Mouse (Mus musculus) NIH3T3 (cell line): ENCODE results near the gene Furin.
A peak's percentile ranks its signal among the peaks of the same experiment; 100 is the strongest.

ENCODE experiments used
- DNase-seq: peaks from one replicate; pipeline ENCODE4 v3.0.0-alpha.2; 2012; ENCODE audit warnings: low read depth

Furin gene

DNA sequence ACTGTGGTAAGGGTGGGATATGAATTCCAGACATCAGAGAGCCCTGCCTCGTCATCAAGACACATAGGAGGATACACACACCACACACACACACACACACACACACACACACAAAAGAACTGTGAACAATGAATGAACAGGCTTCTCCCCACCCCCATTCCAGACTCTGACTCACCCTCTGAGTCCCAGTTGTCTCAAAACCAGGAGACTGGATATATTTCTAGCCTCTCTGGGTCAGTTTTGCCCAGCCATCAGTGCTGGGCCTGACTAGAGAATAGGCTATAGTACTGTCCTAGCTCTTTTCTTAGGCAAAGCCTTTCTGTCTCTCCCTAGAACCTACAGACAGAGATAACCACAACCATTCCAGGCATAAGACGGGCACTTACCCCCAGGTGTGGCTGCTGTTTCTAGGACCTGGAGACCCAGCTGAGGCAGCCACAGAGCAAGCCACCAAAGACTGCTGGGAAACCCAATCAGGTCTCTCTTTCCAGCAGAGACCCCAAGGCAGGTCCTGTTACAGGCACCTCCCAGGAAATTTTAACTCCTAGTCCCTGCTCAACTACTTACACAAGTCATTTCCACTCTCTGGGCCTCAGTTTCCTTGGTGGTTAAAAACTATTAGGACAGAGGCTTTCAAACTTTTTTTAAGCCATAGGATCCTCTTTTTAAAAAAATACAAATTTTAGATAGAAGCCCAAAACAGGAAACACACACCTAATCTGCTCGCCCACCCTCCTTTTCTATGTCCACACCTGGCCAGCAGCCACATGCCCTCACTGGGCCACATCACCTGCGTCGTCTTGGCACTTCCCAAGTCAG lies 4.0 kb downstream of the Furin start:
- DNase-seq: peak; percentile 78

DNA sequence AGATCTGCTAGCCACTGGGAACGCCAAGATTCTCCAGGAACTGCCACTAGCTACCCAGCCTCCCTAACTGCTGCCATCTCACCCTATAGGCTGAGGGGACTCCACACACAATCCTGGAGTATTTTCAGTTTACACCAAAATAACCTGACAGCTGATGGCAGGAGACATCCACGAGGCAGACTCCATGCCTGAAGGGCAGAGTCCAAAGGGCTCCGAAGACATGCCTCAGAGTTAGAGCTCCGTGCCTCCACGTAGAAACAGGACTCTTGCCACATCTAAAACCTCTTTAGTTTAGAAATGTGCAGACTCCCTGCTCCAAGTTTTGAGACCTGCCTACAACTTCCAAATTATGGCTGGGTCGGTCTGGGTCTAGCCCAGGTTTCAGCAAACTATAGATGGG lies 4.7 kb downstream of the Furin start:
- no peak for DNase-seq

DNA sequence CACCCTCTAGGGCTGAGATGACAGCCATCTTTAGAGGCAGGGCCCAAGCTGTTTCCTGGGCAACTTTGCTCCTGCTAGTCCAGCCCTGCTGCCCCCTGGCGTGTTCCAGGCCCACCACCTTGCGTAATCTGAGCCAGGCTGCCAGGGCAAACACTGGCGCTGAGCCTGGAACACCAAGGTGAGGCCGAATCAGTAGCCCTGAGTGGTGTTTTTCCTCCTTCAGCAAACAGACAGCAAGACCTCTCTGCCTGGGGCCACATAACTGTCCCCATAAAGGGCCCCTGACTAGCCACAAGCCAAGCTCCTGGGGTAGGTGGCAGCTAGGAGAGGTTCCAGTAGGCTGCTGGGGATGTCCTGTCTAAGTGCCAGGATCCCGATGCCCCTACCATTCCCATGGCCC lies 5.1 kb downstream of the Furin start:
- peak; percentile 78 for DNase-seq

GRCm38 (mm10) chr7:80398654-80399444 lies 6.4 kb downstream of the Furin start:
- DNase-seq: no peak

- no peak for DNase-seq
These were observed 7.2 kb downstream of the Furin start for GRCm38 (mm10) chr7:80397986-80398385.

GRCm38 (mm10) chr7:80396427-80396826 lies 8.8 kb downstream of the Furin start:
- DNase-seq: peak; percentile 53

- peak; percentile 35 for DNase-seq
These were observed 10.6 kb downstream of the Furin start for GRCm38 (mm10) chr7:80394600-80394999.

GRCm38 (mm10) chr7:80392119-80392518 lies 13.1 kb downstream of the Furin start:
- DNase-seq: no peak

GRCm38 (mm10) chr7:80387633-80388543 lies 17.3 kb downstream of the Furin start, which contains the start of gene Fes:
Gene Fes (minus strand): TSS chr7:80387946.
- DNase-seq: peak; percentile 71

DNA sequence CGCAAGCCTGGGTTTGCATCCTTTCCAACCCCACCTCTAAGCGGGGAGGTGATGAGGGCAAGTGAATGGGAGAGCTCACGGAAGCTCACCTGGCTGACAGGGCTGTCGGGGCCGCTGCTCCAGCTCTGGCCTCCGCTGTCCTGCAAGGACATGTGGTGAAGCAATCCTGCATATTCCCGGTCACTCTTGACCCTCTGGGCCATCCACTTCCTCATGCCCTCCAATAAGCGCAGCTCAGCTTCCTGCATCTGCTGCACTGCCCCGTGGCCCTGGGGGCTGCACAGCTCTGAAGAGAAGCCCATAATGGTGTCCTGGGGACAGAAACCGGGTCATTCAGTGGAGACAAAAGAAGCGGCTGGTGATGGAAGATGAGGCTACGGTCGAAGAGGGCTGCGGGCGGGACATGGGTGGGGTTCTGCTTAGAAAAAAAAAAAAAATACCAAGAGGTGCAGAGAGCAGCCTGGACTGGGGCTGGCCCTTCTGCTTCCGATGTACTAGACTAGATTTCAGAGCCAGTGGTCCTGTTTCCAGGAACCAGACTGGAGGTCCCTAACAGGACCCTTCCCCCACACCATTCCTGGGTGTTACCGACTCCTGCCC lies 18.1 kb downstream of the Furin start:
- DNase-seq: no peak

- DNase-seq: peak; percentile 97
These were observed 18.9 kb downstream of the Furin start for GRCm38 (mm10) chr7:80386235-80386930.

DNA sequence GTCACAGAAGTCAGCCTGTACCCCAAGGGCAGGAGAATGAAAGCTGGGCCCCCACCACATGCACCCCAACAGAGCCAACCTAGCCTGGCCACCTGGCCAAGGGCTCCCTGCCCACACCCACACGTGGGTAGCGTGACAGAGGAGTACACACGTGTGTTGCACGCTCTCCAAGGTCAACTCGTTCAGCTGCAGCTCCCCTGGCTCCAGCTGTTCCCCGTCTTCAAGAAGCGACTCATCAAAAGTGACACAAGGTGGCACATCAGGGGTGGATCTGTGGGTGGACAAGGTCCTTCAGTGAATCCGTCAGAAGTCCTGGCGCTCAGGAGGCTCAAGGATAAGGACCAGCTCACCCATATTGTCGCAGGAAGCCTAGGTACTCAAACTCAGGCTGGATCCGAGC lies 22.3 kb downstream of the Furin start:
- DNase-seq: no peak

DNA sequence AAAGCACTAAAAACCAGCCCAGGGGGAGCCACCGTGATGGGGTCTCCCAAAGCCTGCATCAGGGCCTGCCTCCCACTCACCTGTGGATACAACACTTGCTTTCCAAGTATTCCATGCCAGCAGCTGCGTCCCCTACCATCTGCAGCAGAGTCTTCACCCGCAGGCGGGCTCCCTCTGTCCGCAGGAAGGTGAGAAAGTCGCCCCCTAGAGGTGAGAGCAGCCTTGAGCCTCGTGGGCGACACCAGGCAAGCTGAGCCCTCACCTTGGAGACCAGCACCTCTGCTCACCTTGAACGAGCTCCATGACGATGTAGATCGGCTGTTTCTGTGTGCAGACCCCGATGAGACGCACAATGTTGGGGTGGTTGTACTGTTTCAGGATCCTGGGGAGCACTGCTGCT lies 25.7 kb downstream of the Furin start:
- DNase-seq: peak; percentile 37

- DNase-seq: peak; percentile 73
These were observed 27.8 kb downstream of the Furin start for GRCm38 (mm10) chr7:80377471-80377870.

DNA sequence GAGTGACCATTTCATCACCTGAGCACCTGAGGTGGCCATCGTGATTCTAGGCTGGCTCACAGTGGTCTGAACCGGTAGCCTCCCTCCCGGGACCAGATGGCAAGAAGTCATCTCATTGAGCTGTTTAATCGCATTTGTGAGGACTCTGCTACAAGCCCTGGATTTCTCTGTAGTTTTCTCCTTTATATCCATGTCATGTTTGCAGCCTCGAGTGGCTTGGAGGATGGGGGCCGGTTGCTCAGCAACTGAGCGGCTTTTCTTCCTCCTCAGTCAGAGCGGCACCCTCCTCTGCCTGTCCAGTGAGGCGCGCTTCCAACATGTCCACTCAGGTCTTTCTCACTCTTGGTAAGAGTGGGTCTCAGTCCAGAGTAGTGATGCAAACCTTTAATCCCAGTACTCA lies 29.0 kb downstream of the Furin start:
- no peak for DNase-seq

DNA sequence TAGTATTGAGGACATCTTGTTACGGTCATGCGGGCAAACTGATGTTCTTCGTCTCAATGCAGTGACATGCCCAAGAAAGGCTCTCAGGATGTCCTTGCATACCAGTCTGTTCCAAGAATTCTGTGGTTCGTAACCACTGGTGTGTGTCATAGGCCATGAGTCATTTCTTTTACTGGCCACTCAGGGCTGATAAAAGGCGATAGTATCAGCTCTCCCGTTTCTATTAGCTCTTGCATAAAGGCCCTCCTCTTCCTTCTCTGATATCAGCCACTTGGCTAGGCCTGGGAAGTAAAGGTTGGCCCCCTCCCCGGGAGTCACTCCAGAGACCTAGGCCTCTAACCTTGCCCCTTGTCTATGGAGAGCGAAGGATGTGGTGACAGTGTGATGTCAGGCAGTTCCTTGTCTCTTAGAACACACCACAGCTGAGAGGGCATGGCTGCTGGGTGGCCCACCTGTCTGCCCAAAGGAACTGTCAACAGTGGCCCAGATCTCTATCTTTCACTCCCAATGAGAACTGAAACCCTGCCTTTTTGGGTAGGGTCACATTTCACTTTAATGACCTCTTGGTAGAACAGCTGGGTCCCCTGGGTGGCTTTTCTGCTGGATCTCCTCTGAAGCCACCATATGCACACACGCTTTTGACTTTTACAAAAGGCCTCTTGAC lies 29.7 kb downstream of the Furin start:
- DNase-seq: peak; percentile 77

GRCm38 (mm10) chr7:80374733-80375132 lies 30.5 kb downstream of the Furin start:
- DNase-seq: no peak

DNA sequence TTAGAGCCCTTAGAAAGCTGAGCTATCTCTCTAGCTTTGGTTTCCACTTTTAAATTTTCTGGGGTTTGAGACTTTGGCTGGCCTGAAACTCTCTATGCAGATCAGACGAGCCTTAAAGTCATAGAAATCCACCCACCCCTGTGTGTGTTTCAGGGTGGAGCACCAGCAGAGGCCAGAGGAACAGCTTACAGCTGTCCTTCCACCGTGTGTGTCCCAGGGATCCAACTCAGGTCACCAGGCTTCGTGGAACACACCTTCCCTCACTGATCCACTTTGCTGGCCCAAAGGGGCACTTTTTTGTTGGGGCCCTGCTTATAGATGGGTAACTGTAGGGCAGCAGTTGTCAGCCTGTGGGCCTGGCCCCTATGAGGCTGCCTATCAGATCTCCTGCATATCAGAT lies 31.0 kb downstream of the Furin start:
- no peak for DNase-seq

DNA sequence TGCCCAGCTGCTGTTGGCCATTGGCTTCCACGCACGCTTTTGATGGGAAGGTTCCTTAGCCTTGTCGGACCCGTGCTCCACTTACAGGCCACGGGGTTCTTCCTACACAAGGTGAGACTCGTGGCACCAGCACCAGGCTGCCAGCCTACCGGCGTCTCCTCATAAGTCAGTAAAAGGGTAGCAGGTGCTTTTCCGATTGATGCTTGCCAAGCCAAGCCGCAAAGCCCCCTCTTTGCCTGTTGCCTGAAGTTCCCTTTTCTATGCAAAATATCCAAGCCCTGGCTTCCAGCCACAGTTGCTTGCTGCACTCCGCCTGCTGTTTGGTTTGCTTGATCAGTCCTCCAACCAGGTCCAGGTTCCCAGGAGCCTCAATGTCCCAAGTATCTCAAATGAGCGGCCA lies 31.4 kb downstream of the Furin start:
- DNase-seq: no peak

DNA sequence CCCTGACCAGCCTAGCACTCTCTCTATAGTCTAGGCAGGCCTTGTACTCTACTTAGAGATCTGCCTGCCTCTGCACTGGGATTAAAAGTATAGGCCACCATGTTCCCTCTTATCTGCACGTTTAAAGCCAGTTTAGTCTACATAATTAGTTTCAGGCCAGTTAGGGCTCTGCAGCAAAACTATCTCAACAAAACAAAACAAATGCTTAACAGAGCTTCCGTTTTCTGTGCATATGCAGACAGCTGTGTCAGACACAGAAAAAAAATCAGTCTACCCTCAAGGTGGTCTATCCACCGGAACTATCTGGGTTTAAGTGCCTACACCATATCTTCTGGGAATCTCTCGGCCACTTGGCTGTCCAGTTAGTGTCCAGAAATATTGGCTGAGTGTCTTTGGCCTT lies 31.9 kb downstream of the Furin start:
- DNase-seq: no peak

- DNase-seq: no peak
These were observed 32.6 kb downstream of the Furin start for GRCm38 (mm10) chr7:80372667-80373066.
